Mouse (Mus musculus): ENCODE measurements around the gene S100a1. TPM values are rescaled to one million over a fixed set of nuclear protein-coding genes. Genes with fewer than 3 reads are reported as not detected.

S100a1 gene
- polyA plus RNA-seq, 1 experiment from 2014 or later: 45.3 TPM

GRCm38 (mm10) chr3:90486998-90487397 is 27.2 kb downstream of the S100a1 start:
- no peak overlapping the region for H3K4me2 ChIP-seq
- H3K36me3 ChIP-seq: peaks cover 69% of the 10 kb centered on the region
- 72% methylated on average over 5 of the region's 5 CpGs for WGBS
- no peaks in the 10 kb centered on the region for H3K9me3 ChIP-seq
- peaks cover 9% of the 10 kb centered on the region for H3K4me1 ChIP-seq
- no peak overlapping the region for H3K9ac ChIP-seq
- no peak overlapping the region for H3K4me3 ChIP-seq
- H3K27ac ChIP-seq: no peak overlapping the region
- no peaks in the 10 kb centered on the region for H3K27me3 ChIP-seq
- ATAC-seq (ENCODE audit: borderline replicate concordance, extremely low read depth, low FRiP score, low TSS enrichment): no peak

- WGBS: under 1% methylated on average over 45 of the region's 45 CpGs
- Histone ChIP-seq H3K4me3 (peak within 1 kb of the TSS; percentile 72), H3K9me3 (no peaks in the 10 kb centered on the region), H3K27ac (peak within 1 kb of the TSS; percentile 92), H3K4me1 (peaks cover 13% of the 10 kb centered on the region), H3K27me3 (no peaks in the 10 kb centered on the region), H3K36me3 (peaks cover 31% of the 10 kb centered on the region), H3K9ac (peak within 1 kb of the TSS; percentile 88), H3K4me2 (peak within 1 kb of the TSS; percentile 69)
- ATAC-seq (ENCODE audit: borderline replicate concordance, extremely low read depth, low FRiP score, low TSS enrichment): peak; percentile 99
Measured at GRCm38 (mm10) chr3:90475831-90476611, 38.2 kb downstream of the S100a1 start, which contains the start of gene Ilf2. TSS of gene Ilf2 (plus strand) at chr3:90476126.

GRCm38 (mm10) chr3:90475151-90475830 is 38.9 kb downstream of the S100a1 start:
- WGBS: 34% methylated on average over 16 of the region's 16 CpGs
- Histone ChIP-seq H3K27ac (no peak overlapping the region), H3K9ac (no peak overlapping the region), H3K27me3 (no peaks in the 10 kb centered on the region), H3K36me3 (peaks cover 24% of the 10 kb centered on the region), H3K4me1 (peaks cover 13% of the 10 kb centered on the region), H3K9me3 (no peaks in the 10 kb centered on the region), H3K4me3 (peak overlapping the region; percentile 72), H3K4me2 (peak overlapping the region; percentile 44)
- peak; percentile 2; the same call in 1 of the 2 replicates for ATAC-seq (ENCODE audit: borderline replicate concordance, extremely low read depth, low FRiP score, low TSS enrichment)

- H3K36me3 ChIP-seq: no peaks in the 10 kb centered on the region
- H3K9ac ChIP-seq: no peak overlapping the region
- H3K27ac ChIP-seq: no peak overlapping the region
- no peaks in the 10 kb centered on the region for H3K27me3 ChIP-seq
- no peaks in the 10 kb centered on the region for H3K9me3 ChIP-seq
- no peak for ATAC-seq (ENCODE audit: borderline replicate concordance, extremely low read depth, low FRiP score, low TSS enrichment)
- 25% methylated on average over 3 of the region's 3 CpGs for WGBS
- H3K4me3 ChIP-seq: no peak overlapping the region
- no peak overlapping the region for H3K4me2 ChIP-seq
- H3K4me1 ChIP-seq: peaks cover 5% of the 10 kb centered on the region
Measured at GRCm38 (mm10) chr3:90472213-90472612, 42.0 kb downstream of the S100a1 start.

- no peaks in the 10 kb centered on the region for H3K9me3 ChIP-seq
- ATAC-seq (ENCODE audit: borderline replicate concordance, extremely low read depth, low FRiP score, low TSS enrichment): no peak
- H3K4me1 ChIP-seq: peaks cover 24% of the 10 kb centered on the region
- H3K4me2 ChIP-seq: no peak overlapping the region
- no peak overlapping the region for H3K27ac ChIP-seq
- H3K9ac ChIP-seq: no peak overlapping the region
- WGBS: 89% methylated on average over 10 of the region's 10 CpGs
- H3K27me3 ChIP-seq: peaks cover 25% of the 10 kb centered on the region
- H3K36me3 ChIP-seq: no peaks in the 10 kb centered on the region
- H3K4me3 ChIP-seq: no peak overlapping the region
Measured at GRCm38 (mm10) chr3:90467618-90468300, 46.4 kb downstream of the S100a1 start.

GRCm38 (mm10) chr3:90466311-90466766 is 47.9 kb downstream of the S100a1 start:
- Histone ChIP-seq H3K4me1 (peaks cover 24% of the 10 kb centered on the region), H3K9me3 (no peaks in the 10 kb centered on the region), H3K36me3 (no peaks in the 10 kb centered on the region), H3K4me3 (peak overlapping the region; percentile 61), H3K9ac (peak overlapping the region; percentile 52; the same call in 1 of the 2 replicates), H3K4me2 (peak overlapping the region; percentile 84), H3K27ac (peak overlapping the region; percentile 76), H3K27me3 (peaks cover 25% of the 10 kb centered on the region)
- under 1% methylated on average over 15 of the region's 15 CpGs for WGBS
- peak; percentile 37 for ATAC-seq (ENCODE audit: borderline replicate concordance, extremely low read depth, low FRiP score, low TSS enrichment)

GRCm38 (mm10) chr3:90465686-90466310 is 48.4 kb downstream of the S100a1 start, which contains the start of gene Npr1:
TSS of gene Npr1 (minus strand) at chr3:90465866.
- H3K9me3 ChIP-seq: no peaks in the 10 kb centered on the region
- ATAC-seq (ENCODE audit: borderline replicate concordance, extremely low read depth, low FRiP score, low TSS enrichment): peak; percentile 51
- H3K27me3 ChIP-seq: peaks cover 25% of the 10 kb centered on the region
- H3K4me2 ChIP-seq: peak within 1 kb of the TSS; percentile 84
- H3K9ac ChIP-seq: peak within 1 kb of the TSS; percentile 52
- H3K4me1 ChIP-seq: peaks cover 24% of the 10 kb centered on the region
- H3K4me3 ChIP-seq: peak within 1 kb of the TSS; percentile 61
- no peaks in the 10 kb centered on the region for H3K36me3 ChIP-seq
- WGBS: 0% methylated on average over 31 of the region's 49 CpGs
- peak within 1 kb of the TSS; percentile 76 for H3K27ac ChIP-seq

- no peaks in the 10 kb centered on the region for H3K36me3 ChIP-seq
- peaks cover 24% of the 10 kb centered on the region for H3K4me1 ChIP-seq
- H3K27me3 ChIP-seq: peaks cover 25% of the 10 kb centered on the region
- peak; percentile 45; the same call in 1 of the 2 replicates for ATAC-seq (ENCODE audit: borderline replicate concordance, extremely low read depth, low FRiP score, low TSS enrichment)
- H3K9ac ChIP-seq: peak overlapping the region; percentile 52
- H3K9me3 ChIP-seq: no peaks in the 10 kb centered on the region
- peak overlapping the region; percentile 76 for H3K27ac ChIP-seq
- under 1% methylated on average over 75 of the region's 75 CpGs for WGBS
- H3K4me2 ChIP-seq: peak overlapping the region; percentile 84
- H3K4me3 ChIP-seq: peak overlapping the region; percentile 61
Measured at GRCm38 (mm10) chr3:90465081-90465685, 49.0 kb downstream of the S100a1 start.

- Histone ChIP-seq H3K27me3 (peaks cover 25% of the 10 kb centered on the region), H3K4me3 (peak overlapping the region; percentile 61), H3K9me3 (no peaks in the 10 kb centered on the region), H3K4me1 (peaks cover 24% of the 10 kb centered on the region), H3K4me2 (peak overlapping the region; percentile 84), H3K27ac (peak overlapping the region; percentile 76), H3K9ac (peak overlapping the region; percentile 52), H3K36me3 (no peaks in the 10 kb centered on the region)
- WGBS: 9% methylated on average over 37 of the region's 37 CpGs
- ATAC-seq (ENCODE audit: borderline replicate concordance, extremely low read depth, low FRiP score, low TSS enrichment): peak; percentile 53; the same call in 1 of the 2 replicates
Measured at GRCm38 (mm10) chr3:90464552-90465080, 49.6 kb downstream of the S100a1 start.

- no peaks in the 10 kb centered on the region for H3K36me3 ChIP-seq
- WGBS: 24% methylated on average over 7 of the region's 7 CpGs
- no peaks in the 10 kb centered on the region for H3K9me3 ChIP-seq
- H3K4me3 ChIP-seq: peak overlapping the region; percentile 61
- H3K9ac ChIP-seq: 0 out of 2 replicates have a peak overlapping the region, but pooled peaks have one; percentile 6
- peaks cover 24% of the 10 kb centered on the region for H3K4me1 ChIP-seq
- ATAC-seq (ENCODE audit: borderline replicate concordance, extremely low read depth, low FRiP score, low TSS enrichment): no peak
- peaks cover 25% of the 10 kb centered on the region for H3K27me3 ChIP-seq
- peak overlapping the region; percentile 84 for H3K4me2 ChIP-seq
- H3K27ac ChIP-seq: no peak overlapping the region
Measured at GRCm38 (mm10) chr3:90462579-90462978, 51.6 kb downstream of the S100a1 start.

All from lung, embryonic 15.5 days (tissue).